Mouse (Mus musculus) frontal cortex, postnatal 10 days (tissue): Measurements from ENCODE around the gene Klf2.
A peak's percentile ranks its signal among the peaks of the same experiment; 100 is the strongest.

Source experiments
- DNase-seq, 2 experiments: peaks; one replicate each; pipeline ENCODE4 v3.0.0; 2022; ENCODE audit warnings: low spot score in 2 of 2, mixed read lengths in 1 of 2

Klf2 gene

DNA sequence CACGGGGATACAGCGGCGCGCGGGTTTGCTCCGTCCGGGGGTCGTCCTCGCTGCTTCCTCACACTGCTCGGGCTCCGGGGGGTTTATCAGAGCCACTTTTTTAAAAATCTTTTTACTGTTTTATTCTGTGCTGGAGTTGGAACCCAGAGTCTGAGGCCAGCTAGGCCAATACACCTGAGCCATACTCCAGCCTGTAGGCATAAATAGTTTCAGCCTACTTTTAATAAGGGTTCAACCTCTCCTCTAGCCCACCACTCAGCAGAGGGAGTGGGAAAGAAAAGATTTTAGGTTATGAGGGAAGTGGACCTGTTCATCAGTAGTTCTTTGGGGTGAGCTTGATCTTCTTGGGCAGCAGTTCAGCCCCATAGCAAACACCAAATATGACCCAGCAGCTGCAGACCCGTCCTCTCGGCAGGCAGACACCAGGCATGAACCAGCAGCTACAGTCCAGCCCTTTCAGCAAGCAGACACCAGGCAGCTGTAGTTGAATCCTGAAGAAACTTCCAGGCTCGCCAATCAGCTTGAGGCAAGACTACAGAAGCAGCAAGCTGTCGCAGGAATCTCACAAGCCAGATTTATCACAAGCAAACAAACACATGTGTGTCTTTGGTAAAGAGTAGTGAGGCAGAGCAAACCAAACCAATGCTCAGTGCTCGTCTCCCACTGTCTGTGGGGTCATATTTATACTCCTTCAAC lies 13.5 kb upstream of the Klf2 start, which contains the start of gene Gm10282:
Gene Gm10282 (minus strand): TSS at position 51 of the 696 bp plus-strand sequence.
- DNase-seq = no peak

DNA sequence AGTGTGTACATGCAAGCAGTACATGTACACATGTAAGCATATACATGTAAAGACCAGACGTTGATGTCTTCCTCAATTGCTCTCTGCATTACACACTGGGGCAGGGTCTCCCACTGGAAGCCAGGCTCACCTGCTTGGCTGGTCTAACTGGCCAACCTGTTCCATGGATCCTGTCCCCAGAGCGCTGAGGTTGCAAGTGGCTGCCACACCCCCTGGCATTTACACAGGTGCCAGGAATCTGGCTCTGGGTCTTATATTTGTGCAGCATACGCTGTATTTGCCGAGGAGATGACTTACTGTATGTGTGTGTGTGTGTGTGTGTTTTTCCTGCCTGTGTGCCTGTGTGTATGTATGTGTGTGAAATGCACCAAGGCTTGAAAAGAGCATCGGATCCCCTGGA lies 11.9 kb upstream of the Klf2 start:
- DNase-seq = no peak

DNA sequence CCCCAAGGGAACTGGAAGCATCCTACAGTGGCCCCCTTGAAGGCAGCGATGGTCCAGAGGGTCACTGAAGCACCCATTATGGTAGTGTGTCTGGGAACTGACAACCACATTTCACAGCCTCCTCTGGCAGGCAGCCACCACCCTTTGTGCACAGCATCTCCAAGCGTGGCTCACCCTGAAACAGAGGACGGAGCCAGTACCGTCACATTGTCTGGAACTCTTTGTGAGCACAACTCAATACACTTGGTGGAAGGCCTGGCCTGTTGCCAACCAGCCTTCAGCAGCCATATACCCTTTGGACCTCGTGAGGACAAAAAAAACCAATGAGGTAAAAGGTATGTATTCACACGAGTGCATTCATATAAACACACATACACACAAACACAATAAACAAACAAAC lies 10.6 kb upstream of the Klf2 start:
- no peak for DNase-seq

DNA sequence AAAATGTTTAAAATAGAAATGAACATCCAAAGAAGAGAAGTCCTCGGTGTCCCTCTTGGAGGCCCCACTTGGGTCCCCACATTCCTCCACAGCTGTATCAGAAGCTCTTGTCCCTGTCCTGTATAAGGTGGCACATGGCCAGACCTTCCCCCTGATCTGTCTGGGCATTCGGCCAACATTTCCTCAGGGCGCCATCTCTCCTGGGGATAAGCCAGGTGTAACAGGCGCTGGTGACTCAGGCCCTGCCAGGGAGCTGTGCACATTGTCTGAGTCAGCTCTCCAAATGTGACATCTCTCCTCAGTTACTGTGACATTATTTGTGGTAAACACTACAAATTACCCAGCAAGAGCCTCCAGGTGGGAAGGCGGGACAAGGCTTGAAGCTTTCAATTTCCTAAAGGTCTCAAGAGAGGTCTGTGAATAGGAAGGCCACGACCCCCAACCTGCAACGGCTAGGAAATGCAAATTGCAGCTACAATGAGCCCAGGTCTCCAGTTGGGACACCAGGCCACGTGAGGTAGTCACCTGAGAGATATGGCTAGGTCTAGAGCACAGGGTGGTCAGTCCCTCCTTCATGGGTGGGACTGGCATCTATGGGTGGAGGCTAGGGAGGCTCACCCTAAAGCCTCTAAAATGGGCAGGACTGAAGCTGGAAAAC lies 7.9 kb upstream of the Klf2 start:
- peak; percentile 45 to 61 for DNase-seq

DNA sequence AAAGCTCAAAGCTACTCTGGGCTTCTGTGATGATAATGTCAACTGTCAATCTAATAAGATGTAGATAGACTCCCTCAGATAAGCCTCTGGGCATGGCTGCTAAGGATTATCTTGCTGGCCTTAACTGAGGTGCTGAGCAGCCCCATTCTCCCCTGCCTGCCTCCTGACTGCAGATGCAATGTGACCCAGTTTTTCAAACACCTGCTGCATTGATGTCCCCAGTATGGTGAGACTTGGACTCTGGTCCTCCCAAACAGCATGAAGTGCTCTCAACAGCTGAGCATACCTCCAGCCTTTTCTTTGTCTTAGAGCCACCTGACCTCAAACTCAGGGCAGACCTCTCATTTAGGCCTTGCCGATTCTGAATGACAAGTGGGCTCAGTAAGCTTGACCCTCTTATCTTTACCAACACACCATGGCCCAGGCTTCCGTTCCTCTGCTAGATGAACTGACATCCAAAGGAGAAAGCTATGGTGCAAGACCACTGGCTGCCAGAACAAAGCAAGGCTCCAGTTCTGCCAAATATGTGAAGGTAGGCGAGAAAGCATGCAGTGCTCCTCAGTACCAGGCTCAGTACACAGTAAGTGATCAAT lies 5.8 kb upstream of the Klf2 start:
- DNase-seq = no peak

DNA sequence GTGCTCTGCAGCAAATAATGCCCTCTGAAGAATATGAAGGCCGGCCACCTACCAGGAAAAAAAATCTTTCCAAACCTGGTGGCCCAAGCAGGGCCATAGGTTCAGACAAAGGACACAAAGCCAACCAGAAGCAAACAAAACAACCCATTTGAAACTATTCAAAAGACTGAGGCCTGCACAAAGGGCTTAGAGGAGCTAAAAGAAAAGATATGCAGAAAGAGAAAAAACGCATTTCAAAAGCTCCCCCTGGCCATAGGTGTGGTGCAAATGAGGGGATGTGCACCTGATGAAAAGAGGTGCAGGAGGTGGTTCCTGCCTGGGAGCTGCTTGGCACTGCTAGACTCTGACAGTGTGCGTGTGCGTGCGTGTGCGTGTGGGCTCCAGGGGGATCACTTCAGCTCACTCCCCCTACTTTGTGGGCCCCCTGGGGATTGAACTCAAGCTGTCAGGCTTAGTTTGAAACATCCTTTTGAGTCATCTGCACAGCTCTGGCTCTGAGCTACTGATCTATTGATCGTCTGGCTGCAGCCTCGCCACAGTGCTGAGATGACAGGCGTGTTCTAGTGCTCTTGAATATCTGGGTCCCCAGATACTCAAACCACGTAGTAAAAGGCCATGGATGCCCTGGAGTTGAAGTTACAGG lies 2.7 kb upstream of the Klf2 start:
- no peak for DNase-seq

DNA sequence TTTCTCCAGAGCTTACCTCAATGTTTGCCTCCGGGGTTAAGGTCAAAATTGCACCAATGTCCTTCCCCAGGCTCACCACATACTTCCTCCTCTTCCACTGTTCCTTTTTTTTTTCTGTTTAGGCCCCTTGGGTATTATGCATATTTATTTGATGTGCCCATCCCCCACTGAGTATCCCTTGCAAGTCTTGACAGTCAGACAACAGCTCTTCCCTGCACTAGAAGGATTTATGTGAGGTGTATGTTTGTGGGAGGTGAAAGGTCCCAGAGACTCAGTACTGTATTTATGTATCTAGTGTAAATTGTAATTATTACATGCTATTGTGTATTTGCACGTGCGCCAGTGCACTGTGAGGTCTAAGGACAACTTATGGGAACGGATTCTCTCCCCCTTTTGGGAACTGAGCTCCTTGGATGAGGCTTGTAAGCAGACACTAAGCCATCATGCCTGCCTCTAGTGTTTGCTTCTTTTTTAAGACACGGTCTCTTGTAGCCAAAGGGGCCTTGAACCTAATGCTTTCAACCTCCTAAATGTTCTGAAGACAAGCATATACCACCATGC lies 1.0 kb upstream of the Klf2 start:
- no peak for DNase-seq

DNA sequence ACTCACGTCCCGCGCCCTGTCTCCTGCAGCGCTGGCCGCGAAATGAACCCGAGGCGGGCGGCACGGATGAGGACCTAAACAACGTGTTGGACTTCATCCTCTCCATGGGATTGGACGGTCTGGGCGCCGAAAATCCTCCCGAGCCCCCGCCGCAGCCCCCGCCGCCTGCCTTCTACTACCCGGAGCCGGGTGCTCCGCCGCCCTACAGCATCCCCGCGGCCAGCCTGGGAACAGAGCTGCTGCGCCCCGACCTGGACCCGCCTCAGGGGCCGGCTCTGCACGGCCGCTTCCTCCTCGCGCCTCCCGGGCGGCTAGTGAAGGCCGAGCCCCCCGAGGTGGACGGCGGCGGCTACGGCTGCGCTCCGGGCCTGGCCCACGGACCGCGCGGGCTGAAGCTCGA lies 564 bp downstream of the Klf2 start:
- peak in 1 of 2 experiments; percentile 26 for DNase-seq

DNA sequence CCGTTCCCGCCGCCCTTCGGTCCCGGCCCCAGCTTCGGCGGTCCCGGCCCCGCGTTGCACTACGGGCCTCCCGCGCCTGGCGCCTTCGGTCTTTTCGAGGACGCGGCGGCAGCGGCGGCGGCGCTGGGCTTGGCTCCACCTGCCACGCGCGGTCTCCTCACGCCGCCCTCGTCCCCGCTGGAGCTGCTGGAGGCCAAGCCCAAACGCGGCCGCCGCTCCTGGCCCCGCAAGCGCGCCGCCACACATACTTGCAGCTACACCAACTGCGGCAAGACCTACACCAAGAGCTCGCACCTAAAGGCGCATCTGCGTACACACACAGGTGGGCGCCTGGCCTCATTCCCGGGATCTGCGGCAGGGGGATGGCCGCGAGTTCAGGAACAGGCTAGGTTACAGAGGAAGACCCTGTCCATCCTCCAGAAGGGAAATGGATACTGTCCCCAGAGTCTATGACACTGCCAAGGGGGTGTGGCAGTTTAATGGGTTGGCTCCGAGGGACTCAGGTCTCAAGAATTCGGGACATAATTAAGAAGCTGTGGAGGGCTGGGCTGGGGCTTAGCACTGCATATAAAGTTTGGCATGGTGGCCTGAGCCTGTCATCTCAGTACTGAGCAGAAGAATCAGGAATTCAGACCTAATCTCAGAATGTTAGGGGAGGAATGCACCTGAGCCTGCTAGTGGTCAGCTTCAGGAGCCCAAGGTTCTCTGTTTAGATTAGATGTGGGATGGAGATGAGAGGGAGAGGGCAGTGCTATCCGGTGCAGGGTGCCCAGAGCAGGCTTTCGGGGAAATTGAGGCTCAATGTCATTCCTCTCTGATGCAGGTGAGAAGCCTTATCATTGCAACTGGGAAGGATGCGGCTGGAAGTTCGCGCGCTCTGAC lies 1.3 kb downstream of the Klf2 start:
- DNase-seq = no peak

DNA sequence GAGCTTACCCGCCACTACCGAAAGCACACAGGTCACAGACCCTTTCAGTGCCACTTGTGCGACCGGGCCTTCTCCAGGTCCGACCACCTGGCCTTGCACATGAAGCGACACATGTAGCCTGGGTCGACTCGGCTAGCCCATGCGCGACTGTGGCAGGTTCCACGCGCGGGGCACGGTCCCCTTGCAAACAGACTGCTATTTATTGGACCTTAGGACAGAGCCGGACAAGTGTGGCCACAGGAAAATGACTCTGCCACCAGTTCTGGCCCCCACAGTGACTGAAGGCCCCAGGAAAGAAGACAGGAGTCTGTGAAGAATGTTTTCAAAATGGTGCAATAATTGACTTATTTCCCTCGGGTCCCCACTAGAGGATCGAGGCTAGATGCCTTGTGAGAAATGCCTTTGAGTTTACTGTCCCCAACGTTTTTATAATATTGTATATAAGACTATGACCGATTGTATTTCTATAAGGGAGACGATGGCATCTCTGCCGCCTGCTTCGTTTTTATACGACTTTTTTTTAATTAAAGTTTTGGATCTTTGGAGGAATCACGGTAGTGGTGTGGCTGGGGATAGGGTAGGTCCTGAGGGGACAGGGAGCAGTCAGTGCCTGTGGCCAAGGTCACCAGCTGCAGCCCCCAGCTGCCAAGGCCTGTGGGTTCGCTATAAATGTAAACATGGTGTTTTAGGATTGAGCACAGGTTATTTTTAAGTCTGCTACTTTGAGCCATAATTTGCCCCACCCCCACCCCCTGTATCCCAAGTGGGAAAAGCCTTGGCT lies 2.2 kb downstream of the Klf2 start:
- no peak for DNase-seq

DNA sequence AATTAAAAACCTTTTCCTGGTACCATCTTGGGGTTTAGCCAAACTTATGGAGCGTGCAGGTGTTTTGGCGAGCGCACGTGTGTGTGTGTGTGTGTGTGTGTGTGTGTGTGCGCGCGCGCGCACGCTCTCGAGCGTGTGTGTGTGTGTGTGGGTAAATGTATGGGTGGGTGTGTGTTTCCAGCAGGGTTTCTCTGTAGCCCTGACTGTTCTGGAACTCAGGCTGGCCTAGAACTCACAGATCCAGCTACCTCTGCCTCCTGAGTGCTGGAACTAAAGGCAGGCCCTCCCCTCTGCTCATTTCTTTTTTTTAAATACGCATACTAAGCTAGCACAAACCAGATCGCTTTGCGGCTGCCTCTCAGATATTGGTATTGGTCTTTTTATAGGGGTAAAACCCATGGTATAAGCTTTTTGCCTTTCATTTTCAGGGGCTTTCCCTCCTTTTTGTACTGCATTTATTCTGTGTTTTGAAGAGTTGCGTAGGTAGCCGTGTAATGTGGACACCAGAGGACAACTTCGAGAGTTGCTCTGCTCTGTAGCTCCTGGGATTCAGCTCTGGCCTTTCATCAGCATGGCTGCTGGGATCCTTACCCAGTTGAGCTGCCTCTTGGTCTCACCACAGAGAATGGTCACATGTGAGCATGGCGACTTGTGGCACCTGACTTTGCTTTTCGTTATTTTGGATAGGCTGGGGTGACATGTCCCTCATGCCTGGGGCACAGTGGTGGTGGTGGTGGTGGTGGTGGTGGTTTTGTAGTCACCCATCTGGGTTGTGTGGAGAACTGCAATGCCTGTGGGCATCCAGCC lies 3.0 kb downstream of the Klf2 start:
- DNase-seq = no peak

DNA sequence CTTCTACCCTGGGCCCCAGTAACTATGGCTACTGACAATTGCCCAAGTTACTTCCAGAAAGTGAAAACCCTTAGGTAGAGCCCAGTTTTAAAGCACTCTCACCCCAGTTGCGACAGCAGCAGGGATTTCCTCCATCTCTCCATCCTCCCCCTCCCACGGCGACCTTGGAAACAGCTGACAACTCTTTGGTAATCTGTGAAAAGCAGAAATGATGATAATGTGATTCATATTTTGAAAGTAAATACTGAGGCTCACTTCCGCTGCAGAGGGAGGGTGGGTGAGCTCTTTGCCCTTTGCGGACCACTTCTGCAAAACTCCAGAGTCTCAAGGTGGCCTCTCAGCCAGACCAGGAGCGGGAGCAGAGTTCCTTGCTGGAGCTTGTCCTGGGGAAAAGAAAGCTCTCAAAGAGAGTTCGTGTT lies 3.6 kb downstream of the Klf2 start:
- no peak for DNase-seq

DNA sequence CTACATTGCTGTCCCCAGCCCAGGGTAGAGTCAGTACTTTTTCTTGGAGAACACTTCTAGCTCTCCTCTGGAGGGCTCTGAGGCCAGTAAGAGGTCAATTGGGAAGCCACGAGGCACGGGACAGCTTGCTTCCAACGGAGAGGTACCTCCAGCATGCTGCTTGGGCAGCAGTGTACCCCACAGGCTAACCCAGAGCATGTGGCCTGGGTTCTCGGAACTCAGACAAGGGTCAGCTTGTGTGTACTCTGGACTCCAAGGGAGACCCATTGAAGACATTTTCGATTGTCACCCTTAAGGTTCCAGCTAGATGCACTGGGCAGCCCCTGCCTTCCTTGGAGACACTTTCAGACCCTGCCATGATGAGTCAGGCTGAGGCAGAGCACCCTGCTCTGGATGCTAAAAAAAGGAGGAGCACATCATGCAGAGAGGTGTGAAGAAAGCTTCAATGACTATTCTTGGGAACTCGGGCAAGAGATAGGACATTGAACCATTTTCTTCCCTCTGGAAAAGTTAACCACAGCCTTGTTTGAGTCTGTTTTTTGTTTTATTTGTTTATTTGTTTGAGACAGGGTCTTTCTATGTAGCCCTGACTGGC lies 4.4 kb downstream of the Klf2 start:
- no peak for DNase-seq

DNA sequence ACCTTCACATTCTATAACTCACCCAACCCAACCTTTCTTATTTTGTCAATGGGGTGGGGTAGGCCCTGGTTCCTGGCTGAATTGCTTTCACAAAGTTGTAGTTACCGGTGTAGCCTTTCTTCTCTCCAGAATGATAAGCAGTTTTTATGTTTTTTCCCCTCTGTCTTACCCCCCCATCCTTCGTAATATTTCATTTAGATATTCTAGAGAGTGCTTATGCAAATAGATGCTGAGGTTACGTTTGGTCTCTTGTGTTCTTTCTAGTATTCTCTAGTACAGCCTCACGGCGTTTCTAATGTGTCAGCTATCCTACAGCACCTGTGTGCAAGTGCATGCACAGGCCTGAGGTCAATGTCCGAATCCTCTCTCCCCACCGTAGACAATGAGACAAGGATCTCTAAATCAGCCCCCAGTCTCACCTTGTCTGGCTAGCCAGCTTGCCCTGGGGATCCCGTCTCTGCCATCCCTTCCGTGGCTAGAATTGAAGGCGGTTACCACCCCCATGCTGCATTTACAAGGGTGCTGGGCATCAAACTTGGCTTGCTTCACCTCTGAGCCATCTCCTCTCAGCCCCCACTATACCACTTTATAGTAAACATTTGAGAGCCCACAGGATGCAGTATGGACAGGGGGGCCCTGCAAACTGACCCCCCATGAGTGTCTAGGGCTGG lies 5.3 kb downstream of the Klf2 start:
- no peak for DNase-seq

DNA sequence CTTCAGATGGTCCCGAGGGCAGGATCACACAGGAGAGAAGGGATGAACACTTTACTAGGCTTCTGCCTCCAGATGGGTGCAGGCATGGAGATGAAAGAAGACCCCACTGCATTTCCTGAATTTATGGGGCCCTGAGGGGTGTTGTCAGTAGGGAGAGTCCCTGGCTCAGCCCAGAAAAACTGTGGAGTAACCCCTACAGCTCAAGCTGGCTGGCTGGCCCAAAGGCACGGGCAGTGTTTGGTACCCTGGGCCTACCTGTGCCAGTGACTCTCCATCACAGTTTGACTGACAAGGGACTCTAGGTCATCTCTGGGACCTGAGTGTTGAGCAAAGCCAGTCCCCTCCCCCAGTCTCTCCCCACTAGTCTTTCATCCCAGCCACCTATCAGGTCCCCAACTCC lies 5.9 kb downstream of the Klf2 start:
- no peak for DNase-seq

DNA sequence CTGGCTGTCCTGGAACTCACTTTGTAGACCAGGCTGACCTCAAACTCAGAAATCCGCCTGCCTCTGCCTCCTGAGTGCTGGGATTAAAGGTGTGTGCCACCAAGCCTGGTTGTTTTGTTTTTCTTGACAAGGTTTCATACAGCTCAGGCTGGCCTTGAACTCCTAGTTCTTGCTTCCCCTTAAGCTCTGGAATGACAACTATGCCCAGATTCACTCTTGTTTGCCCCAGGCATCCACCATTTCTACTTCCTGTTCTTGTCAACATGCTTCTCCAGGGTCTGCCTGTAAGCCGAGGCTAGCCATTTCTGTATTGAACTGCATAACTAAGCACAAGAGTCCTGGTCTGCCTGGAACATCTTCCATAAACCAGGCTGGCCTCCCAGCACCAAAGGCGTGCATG lies 10.3 kb downstream of the Klf2 start:
- no peak for DNase-seq

DNA sequence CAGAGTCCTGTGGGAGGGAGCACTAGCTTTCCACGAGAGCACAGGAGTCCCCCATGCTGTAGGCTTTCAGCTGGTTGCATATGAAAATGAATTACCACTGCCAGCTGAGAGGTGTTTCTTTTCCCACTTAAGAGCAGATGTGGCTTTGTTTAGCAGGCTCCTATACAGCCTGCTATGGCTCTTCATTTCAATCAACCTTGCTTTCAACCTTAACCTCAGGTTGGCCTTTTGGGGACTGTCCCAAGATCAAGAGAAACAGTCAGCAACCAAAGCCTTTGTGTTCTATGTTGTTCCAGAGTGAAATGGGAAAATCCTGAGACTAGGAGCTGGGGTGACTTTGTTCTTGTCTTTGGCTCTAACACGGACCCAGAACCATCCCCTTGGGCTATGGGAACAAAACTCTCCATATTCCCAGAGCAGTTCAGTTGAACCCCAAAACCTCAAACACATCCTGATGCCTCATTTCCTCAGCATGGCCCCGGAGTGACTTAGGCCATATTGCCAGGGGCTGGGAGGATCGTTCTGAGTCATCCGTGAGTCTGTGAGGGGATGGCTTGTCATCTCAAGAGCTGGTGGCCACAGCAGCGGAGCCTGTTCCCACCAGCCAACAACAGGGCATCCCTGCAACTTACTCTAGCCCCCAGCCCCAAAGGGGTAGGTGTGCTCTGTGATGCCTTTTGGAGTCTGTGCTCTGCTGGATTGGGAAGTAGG lies 12.1 kb downstream of the Klf2 start:
- DNase-seq = no peak

DNA sequence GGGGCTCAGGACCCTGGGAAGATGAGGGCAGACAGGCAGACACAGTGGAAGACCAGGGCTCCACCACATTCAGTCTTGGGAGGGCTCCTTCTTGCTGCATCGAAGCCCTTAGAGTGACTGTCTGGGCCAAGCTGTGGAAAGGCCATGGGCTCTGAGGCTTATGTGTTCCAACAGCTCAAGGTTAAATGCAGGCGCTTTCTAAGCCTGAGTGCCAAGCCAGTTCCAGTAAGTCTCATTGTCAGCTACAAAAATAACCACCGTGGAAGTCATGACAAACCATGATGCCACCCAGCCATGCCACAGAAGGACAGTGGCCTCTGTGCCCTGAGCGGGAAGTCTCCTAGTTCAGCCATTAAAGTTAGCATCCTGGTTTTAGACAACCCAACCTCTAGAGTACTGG lies 12.8 kb downstream of the Klf2 start:
- DNase-seq = no peak
